Mouse (Mus musculus) urinary bladder, postnatal 10 days (tissue): Measurements from ENCODE around the gene Itga10.
A peak's percentile ranks its signal among the peaks of the same experiment; 100 is the strongest.
"Not testable (repeated sequence)": the region's sequence is repeated elsewhere in the genome, so short reads cannot be mapped to it uniquely, and the experiment has no call there.

Experiments
- DNase-seq: peaks from one replicate; pipeline ENCODE4 v3.0.0; 2022; ENCODE audit warnings: low spot score

Itga10 gene

DNA sequence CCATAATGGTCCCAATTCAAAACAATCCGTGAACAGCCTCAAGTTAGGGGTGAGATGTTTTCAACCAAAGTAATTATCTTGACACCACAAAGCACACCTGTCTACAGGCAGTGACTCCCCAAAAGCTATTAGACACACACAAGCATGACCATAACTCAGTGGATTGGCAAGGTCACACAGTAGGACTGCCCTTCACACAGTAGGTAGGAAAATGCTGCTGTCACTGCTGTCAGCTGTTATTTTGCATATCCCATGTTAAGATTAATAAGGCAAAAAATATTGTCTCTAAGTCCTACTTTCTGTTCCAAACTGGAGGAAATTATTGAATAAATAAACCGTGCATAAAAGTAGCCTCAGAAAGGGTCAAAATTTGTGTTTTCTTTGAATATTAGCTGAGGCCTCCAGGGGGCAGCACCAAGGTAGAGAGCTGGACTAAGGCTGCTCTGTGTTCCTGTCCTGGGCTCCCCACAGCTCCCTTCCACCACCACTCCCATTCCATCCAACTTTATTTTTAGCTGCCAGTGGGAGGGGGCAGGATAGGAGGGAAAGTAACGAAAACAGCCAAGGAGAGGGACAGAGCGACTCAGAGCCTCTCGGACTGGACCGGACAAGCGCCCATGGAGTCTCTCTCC, at the start of gene Itga10:
TSS of gene Itga10 (plus strand) at position 567 of the 632 bp plus-strand sequence.
- no peak for DNase-seq

DNA sequence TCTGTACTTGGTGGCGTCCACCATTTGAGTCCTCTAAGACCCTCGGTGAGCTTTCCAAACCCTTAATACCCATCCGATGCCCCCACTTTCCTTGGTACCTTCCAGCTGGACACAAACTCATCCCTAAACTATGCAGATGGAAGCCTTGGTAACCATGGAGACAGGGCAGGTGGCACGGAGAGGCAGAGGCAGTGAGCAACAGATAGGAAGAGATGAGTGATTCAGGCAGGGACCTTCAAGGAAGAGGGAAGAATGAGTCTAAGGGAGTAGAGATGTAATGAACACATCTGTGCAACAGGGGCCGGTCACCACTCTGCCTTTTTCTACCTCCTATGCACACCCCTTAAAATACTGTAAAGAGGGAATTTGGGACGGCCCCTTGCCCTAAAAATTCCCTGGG, 49.7 kb upstream of the Itga10 start:
- DNase-seq: no peak

DNA sequence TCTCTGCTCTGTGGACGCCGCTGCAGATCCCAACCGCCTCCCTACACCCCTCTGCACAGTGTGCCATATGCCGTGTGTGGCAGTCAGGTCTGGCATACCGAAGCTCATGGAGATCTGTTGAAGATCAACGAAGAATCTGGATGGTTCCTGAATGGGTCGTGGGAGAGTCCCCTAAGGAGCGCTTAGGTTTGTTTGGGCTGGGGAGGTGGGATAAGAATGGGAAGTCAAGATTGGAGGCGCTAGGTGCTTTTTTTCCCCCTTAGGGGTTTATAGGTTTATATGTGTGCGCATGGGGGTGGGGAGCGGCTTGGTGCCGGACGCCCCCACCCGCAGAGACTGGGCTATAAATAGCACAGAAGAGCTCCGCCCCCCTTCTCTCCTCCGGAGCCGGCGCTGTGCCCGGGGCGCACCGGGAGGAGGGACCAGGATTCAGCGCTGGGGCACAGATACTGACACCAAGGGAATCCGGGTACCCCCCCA, 49.1 kb upstream of the Itga10 start, which contains the start of gene Ankrd34a:
TSS of gene Ankrd34a (plus strand) at position 409 of the 480 bp plus-strand sequence.
- DNase-seq: no peak

DNA sequence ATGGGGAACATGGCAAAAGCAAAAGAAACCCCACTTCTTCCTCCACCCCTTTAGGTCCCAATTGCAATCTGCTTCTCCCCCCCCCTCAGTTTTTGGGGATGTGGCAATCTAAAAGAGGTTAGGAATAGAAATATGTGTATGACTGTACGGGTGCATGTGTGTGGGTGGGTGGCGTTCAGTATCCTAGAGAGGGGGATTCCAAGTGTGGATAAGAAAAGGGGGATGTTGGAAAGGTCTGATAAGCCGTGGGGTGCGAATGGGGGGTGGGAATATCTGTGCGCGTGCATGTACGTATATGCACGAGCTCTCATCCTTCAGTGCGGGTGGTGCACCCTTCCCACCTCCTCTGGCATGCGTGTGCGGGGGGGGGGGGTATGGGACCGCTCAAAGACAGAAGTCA, 48.5 kb upstream of the Itga10 start:
- no peak for DNase-seq

DNA sequence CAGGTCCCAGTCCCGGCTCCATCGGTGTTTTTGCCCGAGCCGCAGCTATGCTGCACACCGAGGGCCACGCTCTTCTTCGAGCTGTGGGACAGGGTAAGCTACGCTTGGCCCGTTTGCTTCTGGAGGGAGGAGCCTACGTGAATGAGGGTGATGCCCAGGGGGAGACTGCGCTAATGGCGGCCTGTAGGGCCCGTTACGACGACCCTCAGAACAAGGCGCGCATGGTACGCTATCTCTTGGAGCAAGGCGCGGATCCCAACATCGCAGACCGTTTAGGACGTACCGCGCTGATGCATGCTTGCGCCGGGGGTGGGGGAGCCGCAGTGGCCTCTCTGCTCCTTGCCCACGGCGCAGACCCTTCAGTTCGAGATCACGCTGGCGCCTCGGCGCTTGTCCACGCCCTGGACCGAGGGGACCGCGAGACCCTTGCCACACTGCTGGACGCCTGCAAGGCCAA, 47.9 kb upstream of the Itga10 start:
- no peak for DNase-seq

DNA sequence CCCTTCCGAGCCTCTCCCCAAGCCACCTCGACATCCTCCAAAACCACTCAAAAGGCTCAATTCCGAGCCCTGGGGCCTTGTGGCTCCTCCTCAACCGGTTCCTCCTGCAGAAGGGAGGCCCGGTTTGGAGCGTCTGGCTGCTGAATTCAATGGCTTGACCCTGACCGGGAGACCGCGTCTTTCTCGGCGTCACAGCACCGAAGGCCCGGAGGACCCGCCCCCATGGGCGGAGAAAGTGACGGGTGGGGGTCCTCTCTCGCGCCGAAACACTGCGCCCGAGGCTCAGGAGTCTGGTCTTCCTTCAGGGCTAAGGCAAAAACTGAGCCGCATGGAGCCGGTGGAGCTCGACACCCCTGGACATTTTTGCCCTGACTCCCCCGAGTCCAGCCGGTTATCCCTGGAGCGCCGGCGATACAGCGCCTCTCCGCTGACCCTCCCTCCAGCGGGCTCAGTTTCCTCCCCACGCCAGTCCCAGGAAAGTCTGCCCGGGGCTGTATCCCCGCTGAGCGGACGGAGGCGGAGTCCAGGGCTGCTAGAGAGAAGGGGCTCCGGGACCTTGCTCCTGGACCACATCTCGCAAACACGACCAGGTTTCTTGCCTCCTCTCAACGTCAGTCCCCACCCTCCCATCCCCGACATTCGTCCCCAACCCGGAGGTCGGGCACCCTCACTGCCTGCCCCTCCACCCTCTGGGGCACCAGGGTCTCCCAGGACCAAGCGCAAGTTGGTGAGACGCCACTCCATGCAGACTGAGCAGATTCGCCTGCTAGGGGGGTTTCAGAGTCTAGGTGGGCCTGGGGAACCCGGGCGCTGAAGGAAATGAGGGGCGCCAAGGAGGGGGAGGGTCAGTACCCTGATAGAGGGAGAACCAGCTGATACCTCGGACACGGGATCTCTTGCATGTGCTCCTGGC, 47.0 kb upstream of the Itga10 start:
- DNase-seq: no peak

DNA sequence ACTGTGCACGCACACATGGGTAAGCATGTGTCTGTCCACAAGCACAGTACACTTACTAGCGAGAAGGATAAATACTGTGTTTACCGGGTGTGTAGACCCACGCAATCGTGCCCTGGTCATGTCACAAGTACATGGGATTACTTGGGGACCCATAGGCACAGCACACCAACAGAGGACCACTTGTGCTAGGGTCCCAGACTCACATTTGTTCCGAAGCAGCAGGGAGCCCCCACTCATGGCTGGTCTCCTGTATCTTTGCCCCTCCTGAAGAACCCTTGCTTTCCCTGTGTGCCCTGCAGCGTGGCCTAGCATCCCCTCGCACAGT, 46.4 kb upstream of the Itga10 start:
- no peak for DNase-seq

DNA sequence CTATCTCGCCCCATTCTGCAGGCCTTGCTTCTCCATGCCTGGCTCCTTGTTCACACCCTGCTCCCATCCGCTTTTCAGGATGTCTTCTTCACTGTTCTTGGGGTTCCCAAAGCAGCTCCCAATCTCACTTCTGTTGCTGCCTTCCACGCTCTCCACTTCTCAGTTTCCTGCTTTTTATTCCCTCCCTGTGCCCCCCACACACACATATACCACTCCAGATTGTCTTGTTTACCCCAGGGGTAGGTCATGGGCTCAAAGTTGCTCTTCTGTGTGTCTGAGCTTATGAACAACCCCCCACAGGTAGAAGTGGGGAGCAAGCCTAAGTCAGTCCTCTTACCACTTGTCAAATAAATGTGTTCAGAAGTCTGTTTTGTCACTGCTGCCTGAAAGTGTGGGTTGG, 46.0 kb upstream of the Itga10 start:
- no peak for DNase-seq

DNA sequence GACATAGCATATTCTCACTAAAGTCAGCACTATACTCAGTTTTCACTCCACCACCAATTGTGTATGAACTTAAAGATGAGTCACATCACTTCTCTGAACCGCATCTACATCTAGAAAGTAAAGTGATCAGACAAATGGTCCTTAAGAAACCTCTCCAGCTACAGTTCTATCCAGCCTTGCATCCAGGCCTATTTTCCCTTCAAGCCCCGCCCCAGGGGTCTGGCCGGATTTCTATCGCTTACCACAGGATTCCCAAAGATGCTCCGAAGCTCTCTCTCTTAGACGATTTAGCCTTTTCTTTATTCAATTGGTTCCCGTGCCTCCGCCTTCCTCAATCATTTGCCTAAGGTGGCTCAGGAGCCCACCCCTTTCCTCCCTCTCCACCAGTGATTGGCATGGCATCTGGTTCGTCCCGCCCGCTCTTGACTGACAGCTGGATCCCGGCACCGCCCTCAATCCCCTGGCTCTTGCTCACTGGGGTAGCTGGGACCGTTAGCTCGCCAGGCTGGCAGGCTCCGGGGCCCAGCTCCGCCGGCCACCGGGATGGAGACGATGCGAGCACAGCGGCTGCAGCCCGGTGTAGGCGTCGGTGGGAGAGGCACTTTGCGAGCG, 44.6 kb upstream of the Itga10 start, which contains the start of gene Lix1l:
TSS of gene Lix1l (plus strand) at position 511 of the 612 bp plus-strand sequence.
- peak; percentile 67 for DNase-seq

DNA sequence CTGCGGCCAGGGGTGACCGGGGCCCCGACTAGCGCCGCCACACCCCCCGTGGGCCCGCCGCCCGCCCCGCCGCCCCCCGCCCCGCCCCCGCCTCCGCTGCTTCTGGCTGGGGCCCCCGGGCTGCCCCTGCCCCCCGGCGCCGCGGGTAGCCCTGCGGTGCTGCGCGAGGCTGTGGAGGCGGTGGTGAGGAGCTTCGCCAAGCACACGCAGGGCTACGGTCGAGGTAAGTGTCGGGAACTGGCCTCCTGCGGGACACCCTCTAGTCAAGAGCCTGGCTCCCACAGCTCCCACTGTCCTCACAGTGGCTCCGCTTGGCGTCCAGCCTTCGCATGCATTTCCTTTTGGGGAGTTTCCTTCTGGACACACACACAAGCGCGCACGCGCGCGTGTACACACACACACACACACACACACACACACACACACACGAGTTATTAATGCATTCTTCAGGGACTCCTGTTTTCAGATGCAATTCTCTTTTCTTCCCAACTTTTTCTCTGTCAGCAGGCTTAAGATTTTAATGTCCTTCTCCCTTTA, 44.1 kb upstream of the Itga10 start:
- no peak for DNase-seq

DNA sequence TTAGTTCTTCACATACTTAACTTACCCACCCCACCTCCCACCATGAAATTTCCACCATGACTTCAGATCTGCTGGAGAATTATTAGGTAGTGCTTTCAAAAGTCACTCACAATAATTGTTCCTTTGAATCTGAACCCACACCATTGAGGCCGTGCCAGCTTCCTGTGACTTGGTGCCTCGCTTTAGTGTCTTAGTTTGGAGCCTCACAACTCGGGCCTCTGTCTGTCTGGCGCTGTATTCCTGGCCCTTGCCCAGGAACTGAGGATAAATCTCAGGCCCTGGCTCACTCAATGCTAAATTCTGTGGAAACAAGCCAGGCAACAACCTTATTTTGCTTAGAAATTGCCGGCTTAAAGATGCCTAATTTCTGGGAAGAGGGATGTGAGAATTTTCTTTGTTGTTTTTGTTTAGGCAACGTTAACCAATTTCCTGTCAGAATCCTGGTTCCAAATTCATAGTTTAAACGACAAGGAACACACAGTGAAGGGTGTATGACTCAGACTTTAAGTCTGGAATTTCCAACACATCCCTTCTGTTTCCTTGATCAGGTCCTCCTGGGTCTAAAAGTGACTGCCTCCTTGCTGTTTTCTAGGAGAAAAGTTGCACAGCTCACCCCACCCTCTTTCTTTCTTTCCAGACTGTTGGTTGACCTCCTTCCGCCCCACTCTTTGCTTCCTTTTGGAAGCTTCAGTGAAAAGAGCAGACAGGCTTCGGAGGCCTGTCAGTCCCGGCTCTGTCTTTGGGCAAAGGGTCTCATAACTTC, 43.3 kb upstream of the Itga10 start:
- no peak for DNase-seq

DNA sequence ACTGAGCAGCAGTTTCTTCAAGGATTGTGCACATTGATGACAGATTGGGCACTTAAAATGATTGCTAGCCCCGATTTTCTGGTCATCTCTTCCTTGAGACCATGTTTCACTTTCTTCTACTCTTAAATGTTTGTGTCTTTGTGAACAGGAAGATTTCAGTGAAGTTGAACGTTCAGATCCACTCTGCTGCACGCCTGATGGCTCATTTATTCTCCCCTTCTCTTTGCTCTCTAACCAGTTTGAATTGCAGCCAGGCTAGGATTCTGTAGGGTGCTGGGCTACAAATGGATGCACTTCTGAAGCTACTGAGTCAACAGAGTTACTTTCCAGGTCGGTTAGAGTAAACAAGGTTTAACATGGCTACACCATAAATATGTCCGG, 42.7 kb upstream of the Itga10 start:
- DNase-seq: no peak

DNA sequence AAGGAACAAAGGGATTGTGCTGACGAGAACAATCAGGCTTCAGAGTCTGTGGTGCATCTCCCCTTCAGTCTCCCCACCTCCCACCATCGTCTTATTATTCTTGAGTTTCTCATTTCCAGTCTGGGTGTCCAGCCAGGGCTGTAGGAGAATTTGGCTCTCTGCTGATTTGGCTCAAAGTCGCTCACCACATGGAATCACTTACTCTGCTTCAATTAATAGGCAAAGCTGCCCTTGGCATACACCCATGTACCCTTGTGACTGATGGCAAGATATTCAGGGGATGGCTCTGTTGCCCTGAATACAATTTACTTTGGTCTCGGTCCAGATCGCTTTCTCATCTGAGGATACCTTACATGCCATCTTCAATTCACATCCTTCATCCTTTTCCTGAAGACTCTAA, 42.1 kb upstream of the Itga10 start:
- no peak for DNase-seq

DNA sequence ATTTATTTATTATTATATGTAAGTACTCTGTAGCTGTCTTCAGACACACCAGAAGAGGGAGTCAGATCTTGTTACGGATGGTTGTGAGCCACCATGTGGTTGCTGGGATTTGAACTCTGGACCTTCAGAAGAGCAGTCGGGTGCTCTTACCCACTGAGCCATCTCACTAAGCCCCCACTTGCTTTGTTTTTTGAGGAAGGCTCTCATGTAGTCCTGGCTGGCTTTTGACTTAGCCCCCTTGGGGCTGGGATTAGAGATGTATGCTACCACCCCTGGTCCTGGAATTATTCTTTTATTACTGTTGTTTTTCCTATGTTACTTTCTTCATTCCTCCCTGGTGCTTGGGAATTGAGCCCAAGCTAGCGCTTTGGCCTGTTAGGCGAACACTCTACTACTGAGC, 39.4 kb upstream of the Itga10 start:
- DNase-seq: not testable (repeated sequence)

DNA sequence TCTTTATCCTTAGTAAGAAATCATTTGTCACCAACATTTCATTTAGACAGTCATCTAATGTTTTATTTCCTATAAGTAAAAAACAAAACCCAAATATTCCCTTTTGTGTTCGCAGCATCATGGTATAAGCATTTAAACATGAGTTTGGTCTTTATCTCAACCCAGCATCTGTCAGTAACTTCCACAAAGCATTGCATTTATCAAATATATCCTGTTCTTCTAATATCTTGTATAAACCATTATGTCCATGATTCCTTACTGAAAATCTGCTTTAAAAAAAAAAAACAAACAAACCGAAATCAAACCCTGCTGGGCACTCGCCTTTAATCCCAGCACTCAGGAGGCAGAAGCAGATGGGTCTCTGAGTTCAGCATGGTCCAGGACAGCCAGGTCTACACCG, 38.8 kb upstream of the Itga10 start:
- no peak for DNase-seq

DNA sequence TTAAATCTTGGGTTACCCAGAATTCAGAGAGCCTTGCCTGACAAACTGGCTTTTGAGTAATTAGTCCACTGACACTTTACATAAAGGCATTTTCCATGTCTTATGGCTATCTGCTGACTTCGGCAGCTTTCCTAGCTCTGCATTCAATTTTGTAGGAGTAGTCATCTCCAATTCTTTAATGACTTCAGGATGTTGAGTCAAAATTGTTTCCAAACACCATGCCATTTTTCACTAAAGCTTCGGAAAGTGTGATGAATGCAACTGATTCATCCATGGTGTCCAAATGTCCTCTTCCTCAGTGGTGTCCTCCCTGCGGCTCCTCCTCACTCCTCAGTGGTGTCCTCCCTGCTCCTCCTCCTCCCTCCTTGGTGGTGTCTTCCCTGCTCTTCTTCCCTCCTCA, 27.4 kb upstream of the Itga10 start:
- no peak for DNase-seq

DNA sequence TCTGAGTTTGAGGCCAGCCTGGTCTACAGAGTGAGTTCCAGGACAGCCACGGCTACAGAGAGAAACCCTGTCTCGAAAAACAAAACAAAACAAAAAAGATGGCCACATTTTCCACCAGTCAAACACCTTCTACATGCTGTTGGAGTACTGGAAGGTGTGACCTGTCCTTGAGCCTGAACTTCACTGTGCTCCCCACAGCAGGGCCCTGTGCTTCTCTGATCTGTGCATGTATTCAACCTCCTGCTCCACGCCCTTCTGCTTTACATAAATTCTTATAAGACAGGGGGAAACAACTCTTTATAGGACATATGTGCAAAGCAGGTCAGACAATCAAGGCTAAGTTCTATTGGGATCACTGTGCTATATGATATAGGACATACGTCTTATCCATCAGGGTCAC, 22.2 kb upstream of the Itga10 start:
- no peak for DNase-seq

DNA sequence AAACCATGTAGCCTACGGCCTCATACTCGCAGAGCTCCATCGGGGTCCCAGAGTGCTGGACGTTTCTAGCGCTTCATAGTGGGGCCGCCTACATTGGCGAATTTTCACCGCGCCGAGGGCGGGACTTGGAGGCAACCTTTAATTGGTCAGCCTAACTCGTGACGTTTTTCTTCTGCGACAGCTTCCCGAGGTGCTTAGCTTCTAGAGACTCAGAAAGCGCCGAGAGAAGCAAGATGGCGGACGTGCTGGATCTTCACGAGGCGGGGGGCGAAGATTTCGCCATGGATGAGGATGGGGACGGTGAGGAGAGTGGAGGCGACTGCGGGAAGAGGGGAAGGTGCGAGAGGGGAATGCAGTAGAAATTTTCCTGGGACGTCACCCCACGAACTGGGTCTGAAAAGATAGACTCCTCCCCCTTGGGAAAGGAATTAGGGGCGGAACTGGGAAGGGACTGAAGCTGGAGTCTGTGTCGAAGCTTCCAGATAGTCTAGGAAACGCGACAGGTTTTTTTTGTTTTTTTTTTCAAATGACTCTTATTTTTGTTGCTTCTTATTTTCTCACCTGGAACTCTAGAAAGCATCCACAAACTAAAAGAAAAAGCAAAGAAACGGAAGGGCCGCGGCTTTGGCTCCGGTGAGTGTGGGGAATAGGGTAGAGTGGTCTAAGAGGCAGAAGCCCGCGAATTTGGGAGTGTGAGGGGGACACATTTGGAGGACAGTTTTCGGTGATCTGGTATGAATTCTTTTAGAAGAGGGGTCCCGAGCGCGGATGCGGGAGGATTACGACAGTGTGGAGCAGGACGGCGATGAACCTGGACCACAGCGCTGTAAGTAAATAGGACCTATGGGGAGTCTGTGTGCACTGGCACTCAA, 15.4 kb upstream of the Itga10 start, which contains the start of gene Rbm8a:
TSS of gene Rbm8a (plus strand) at position 205 of the 872 bp plus-strand sequence.
- peak; percentile 85 for DNase-seq

DNA sequence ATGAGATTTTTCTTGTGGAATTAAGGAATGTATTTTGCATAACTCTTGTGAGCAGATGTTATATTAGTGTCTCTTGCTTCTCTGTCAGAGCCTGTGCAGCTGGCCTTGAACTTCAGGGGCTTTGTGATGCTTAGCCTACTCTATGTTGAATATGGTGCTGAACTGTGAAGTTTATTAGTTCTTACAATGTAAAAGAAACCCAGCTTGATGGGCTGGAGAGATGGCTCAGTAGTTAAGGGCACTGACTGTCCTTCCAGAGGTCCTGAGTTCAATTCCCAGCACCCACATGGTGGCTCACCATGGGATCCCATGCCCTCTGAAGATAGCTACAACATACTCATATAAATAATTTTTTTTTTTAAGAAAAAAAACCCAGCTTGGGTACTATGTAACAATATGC, 13.3 kb upstream of the Itga10 start:
- no peak for DNase-seq

DNA sequence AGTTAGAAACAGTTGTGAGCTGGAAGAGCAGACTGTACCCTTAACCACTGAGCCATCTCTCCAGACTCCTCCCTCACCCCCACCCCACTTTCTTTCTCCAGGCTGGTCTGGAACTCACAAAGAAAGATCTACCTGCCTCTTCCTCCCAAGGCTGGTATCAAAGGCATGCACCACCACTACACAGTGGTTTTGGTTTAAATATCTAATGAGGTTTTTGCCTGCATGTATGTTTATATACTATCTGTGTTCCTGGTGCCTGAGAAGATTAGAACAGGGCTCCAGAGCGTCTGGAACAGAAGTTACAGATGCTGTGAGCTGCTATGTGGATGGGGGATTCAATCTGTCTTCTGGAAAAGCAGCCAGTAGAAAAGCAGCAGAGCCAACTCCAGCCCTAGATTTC, 11.4 kb upstream of the Itga10 start:
- DNase-seq: no peak
